ENCODE assay signal across 16 mouse cellular contexts in the genomic region with DNA sequence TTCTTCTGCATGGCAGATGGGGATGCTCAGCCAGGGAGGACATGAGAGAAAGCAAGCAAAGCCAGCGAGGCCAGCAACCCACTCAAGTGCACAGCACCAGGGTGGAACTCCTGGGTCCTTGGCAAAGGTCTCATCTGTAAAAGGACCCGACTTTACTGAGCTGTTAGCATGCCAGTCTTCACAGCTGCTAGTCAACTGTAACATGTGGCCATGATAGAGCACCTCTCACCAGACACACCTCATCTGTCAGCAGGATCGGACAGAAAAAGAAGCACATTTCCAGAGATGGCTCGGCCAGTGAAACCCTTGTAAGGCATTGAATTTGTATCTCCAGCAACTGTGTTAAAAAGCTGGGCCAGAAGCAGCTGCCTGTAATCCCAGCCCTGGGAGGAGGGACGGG.
DNase-seq lines count a peak whose midpoint lies in the region; ATAC-seq and TF ChIP-seq lines count a peak whose summit lies in the region.
"Had no signal": no experiment of that assay in that cellular context is flagged by ENCODE, and none has a peak within 500 bp of the region (broad histone marks: within the 10 kb centered on the region; RNA-seq: fewer than 3 reads in every experiment).

No protein-coding gene starts in this region.

- H3K9ac ChIP-seq in forebrain, embryonic 15.5 days (replicated peaks) = no peak overlapping the region
- H3K9ac ChIP-seq in heart, postnatal 0 days (replicated peaks; ENCODE audit: low read depth, low read length) = no peak overlapping the region
- H3K9ac ChIP-seq in lung, embryonic 15.5 days = no peak overlapping the region
- 0 out of 2 replicates have a peak overlapping the region, but pooled peaks have one; percentile 0 for H3K9ac ChIP-seq in limb, embryonic 13.5 days
- H3K9ac ChIP-seq: forebrain, embryonic 13.5 days; intestine, embryonic 15.5 days; liver, embryonic 14.5 days had no signal

- H3K4me3 ChIP-seq in forebrain, embryonic 10.5 days = no peak overlapping the region
- no peak overlapping the region for H3K4me3 ChIP-seq in forebrain, embryonic 15.5 days
- H3K4me3 ChIP-seq in heart, postnatal 0 days (ENCODE audit: low read depth, low read length) = no peak overlapping the region
- H3K4me3 ChIP-seq in lung, embryonic 15.5 days = no peak overlapping the region
- no peak overlapping the region for H3K4me3 ChIP-seq in limb, embryonic 13.5 days
- H3K4me3 ChIP-seq: forebrain, embryonic 13.5 days; intestine, embryonic 15.5 days had no signal

- no peaks in the 10 kb centered on the region for H3K36me3 ChIP-seq in forebrain, embryonic 10.5 days (replicated peaks)
- no peaks in the 10 kb centered on the region for H3K36me3 ChIP-seq in forebrain, embryonic 15.5 days
- H3K36me3 ChIP-seq in heart, postnatal 0 days (replicated peaks; ENCODE audit: control insufficient read depth, insufficient read depth, low read length) = peaks cover 3% of the 10 kb centered on the region; the same call in 1 of the 2 replicates
- 0 out of 2 replicates have a peak, but pooled peaks cover 2% of the 10 kb centered on the region for H3K36me3 ChIP-seq in lung, embryonic 15.5 days
- H3K36me3 ChIP-seq in limb, embryonic 13.5 days = peaks cover 5% of the 10 kb centered on the region; the same call in 1 of the 2 replicates
- H3K36me3 ChIP-seq: intestine, embryonic 15.5 days had no signal

- H3K4me1 ChIP-seq in forebrain, embryonic 10.5 days = peaks cover 20% of the 10 kb centered on the region
- no peaks in the 10 kb centered on the region for H3K4me1 ChIP-seq in forebrain, embryonic 15.5 days
- H3K4me1 ChIP-seq in heart, postnatal 0 days (ENCODE audit: control insufficient read depth, insufficient read depth) = 0 out of 2 replicates have a peak, but pooled peaks cover 13% of the 10 kb centered on the region
- peaks cover 13% of the 10 kb centered on the region; the same call in 1 of the 2 replicates for H3K4me1 ChIP-seq in lung, embryonic 15.5 days
- peaks cover 8% of the 10 kb centered on the region; the same call in 1 of the 2 replicates for H3K4me1 ChIP-seq in limb, embryonic 13.5 days
- H3K4me1 ChIP-seq: forebrain, embryonic 13.5 days; intestine, embryonic 15.5 days had no signal

- no peak for DNase-seq in forebrain, embryonic 10.5 days (ENCODE audit: extremely low spot score, low spot score)
- no peak for DNase-seq in heart, postnatal 0 days (ENCODE audit: low spot score)
- no peak for DNase-seq in heart, adult 8-10 months (ENCODE audit: low spot score)
- DNase-seq in lung, postnatal 10 days = no peak
- DNase-seq: adrenal gland, postnatal 10 days; cerebellum, adult 2 months; right cerebral cortex, adult 18-20 months; thymus, postnatal 25 days had no signal

- no peaks in the 10 kb centered on the region for H3K9me3 ChIP-seq in forebrain, embryonic 10.5 days
- H3K9me3 ChIP-seq in forebrain, embryonic 15.5 days = no peaks in the 10 kb centered on the region
- H3K9me3 ChIP-seq in heart, postnatal 0 days (replicated peaks; ENCODE audit: control insufficient read depth, low read length) = no peaks in the 10 kb centered on the region
- no peaks in the 10 kb centered on the region for H3K9me3 ChIP-seq in lung, embryonic 15.5 days
- H3K9me3 ChIP-seq in limb, embryonic 13.5 days = no peaks in the 10 kb centered on the region
- H3K9me3 ChIP-seq: forebrain, embryonic 13.5 days; intestine, embryonic 15.5 days had no signal

- H3K4me2 ChIP-seq in forebrain, embryonic 15.5 days (replicated peaks) = no peak overlapping the region
- no peak overlapping the region for H3K4me2 ChIP-seq in heart, postnatal 0 days (ENCODE audit: low read depth, low read length)
- no peak overlapping the region for H3K4me2 ChIP-seq in lung, embryonic 15.5 days
- no peak overlapping the region for H3K4me2 ChIP-seq in limb, embryonic 13.5 days (replicated peaks)
- H3K4me2 ChIP-seq: forebrain, embryonic 13.5 days; intestine, embryonic 15.5 days had no signal

- TF ChIP-seq CTCF in heart, postnatal 0 days (IDR thresholded peaks at IDR 0.05; ENCODE audit: low read depth) = no peak

- no peaks in the 10 kb centered on the region for H3K27me3 ChIP-seq in forebrain, embryonic 10.5 days (ENCODE audit: poor library complexity, severe bottlenecking)
- no peaks in the 10 kb centered on the region for H3K27me3 ChIP-seq in forebrain, embryonic 15.5 days
- H3K27me3 ChIP-seq in heart, postnatal 0 days (ENCODE audit: control insufficient read depth, insufficient read depth, low read length) = no peaks in the 10 kb centered on the region
- H3K27me3 ChIP-seq in lung, embryonic 15.5 days = no peaks in the 10 kb centered on the region
- H3K27me3 ChIP-seq in limb, embryonic 13.5 days = no peaks in the 10 kb centered on the region
- H3K27me3 ChIP-seq: forebrain, embryonic 13.5 days; intestine, embryonic 15.5 days had no signal

- TF ChIP-seq EP300 in heart, postnatal 0 days (IDR thresholded peaks at IDR 0.05; ENCODE audit: low read depth) = no peak

- ATAC-seq in forebrain, embryonic 15.5 days (replicated peaks) = no peak
- ATAC-seq in heart, postnatal 0 days (ENCODE audit: insufficient read depth, low read depth) = peak; percentile 13; the same call in 1 of the 2 replicates
- ATAC-seq in lung, embryonic 15.5 days (ENCODE audit: borderline replicate concordance, extremely low read depth, low FRiP score, low TSS enrichment) = no peak
- ATAC-seq in limb, embryonic 13.5 days (ENCODE audit: low FRiP score, low read depth) = no peak
- no peak for ATAC-seq in megakaryocyte progenitor cell, adult 5-6 weeks (replicated peaks; ENCODE audit: poor library complexity)
- ATAC-seq: forebrain, embryonic 13.5 days; intestine, embryonic 15.5 days had no signal

- 91% methylated on average over 5 of the region's 5 CpGs for WGBS in forebrain, embryonic 10.5 days
- 82% methylated on average over 5 of the region's 5 CpGs for WGBS in forebrain, embryonic 15.5 days
- WGBS in heart, postnatal 0 days = 41% methylated on average over 5 of the region's 5 CpGs
- 36% methylated on average over 5 of the region's 5 CpGs for WGBS in lung, embryonic 15.5 days
- 65% methylated on average over 5 of the region's 5 CpGs for WGBS in limb, embryonic 13.5 days

- H3K27ac ChIP-seq in forebrain, embryonic 10.5 days = 0 out of 2 replicates have a peak overlapping the region, but pooled peaks have one; percentile 30
- no peak overlapping the region for H3K27ac ChIP-seq in forebrain, embryonic 15.5 days (replicated peaks)
- 0 out of 2 replicates have a peak overlapping the region, but pooled peaks have one; percentile 38 for H3K27ac ChIP-seq in heart, postnatal 0 days (ENCODE audit: low read depth)
- peak overlapping the region; percentile 16; the same call in 1 of the 2 replicates for H3K27ac ChIP-seq in lung, embryonic 15.5 days
- no peak overlapping the region; the same call in 1 of the 2 replicates for H3K27ac ChIP-seq in limb, embryonic 13.5 days
- H3K27ac ChIP-seq: forebrain, embryonic 13.5 days; intestine, embryonic 15.5 days; liver, embryonic 14.5 days; macrophage had no signal

Comparison
In these comparisons a context has a peak if more than half of its experiments do, and no peak if none do; other contexts are left out.
1. H3K27ac ChIP-seq: peak in forebrain, embryonic 10.5 days (single experiment), heart, postnatal 0 days (single experiment) and lung, embryonic 15.5 days (single experiment); none in forebrain, embryonic 15.5 days (single experiment) and limb, embryonic 13.5 days (single experiment).